Mouse (Mus musculus) monocyte, adult 5-6 weeks (primary cell): ENCODE results near the gene Trmt13. TPM values are rescaled to one million over a fixed set of nuclear protein-coding genes. Genes with fewer than 3 reads are reported as not detected.
"Not testable (repeated sequence)": the region's sequence is repeated elsewhere in the genome, so short reads cannot be mapped to it uniquely, and the experiment has no call there.

ENCODE experiments used
- ATAC-seq: fragments of 153-309, 156-312 bp; replicated peaks from 2 replicates; pipeline ENCODE4 v1.8.0; 2017; ENCODE audit warnings: mild to moderate bottlenecking; ENCODE audit not compliant: low TSS enrichment, insufficient number of reproducible peaks, severe bottlenecking, poor library complexity, low FRiP score
- total RNA-seq: library from RNA; stranded (forward); fragments of 200-1000, 200-491, 200-594 nt; gene quantifications from 3 replicates; pipeline ENCODE4 v1.2.3, GENCODE M21; 2017

Trmt13 gene
- total RNA-seq: 56.2 to 58.5 TPM (median 58.1 TPM) in 3 replicates

GRCm38 (mm10) chr3:116614295-116614892 is at the start of gene Trmt13:
Gene Trmt13, minus strand, starts transcription at chr3:116614587.
- no peak for ATAC-seq

- peak; percentile 92 for ATAC-seq
Observed at GRCm38 (mm10) chr3:116662463-116662863, 48.1 kb upstream of the Trmt13 start, which contains the start of gene Mfsd14a. Gene Mfsd14a, minus strand, starts transcription at chr3:116662677.

GRCm38 (mm10) chr3:116661870-116662414 is 47.6 kb upstream of the Trmt13 start:
- peak; percentile 30; the same call in 1 of the 2 replicates for ATAC-seq

- ATAC-seq: no peak
Observed at GRCm38 (mm10) chr3:116661288-116661869, 47.0 kb upstream of the Trmt13 start.

GRCm38 (mm10) chr3:116659856-116660430 is 45.6 kb upstream of the Trmt13 start:
- no peak for ATAC-seq

GRCm38 (mm10) chr3:116658928-116659565 is 44.7 kb upstream of the Trmt13 start:
- ATAC-seq: no peak

- ATAC-seq: no peak
Observed at GRCm38 (mm10) chr3:116656184-116656965, 42.0 kb upstream of the Trmt13 start.

GRCm38 (mm10) chr3:116654051-116654450 is 39.7 kb upstream of the Trmt13 start:
- ATAC-seq: not testable (repeated sequence)

- ATAC-seq: no peak
Observed at GRCm38 (mm10) chr3:116653278-116653945, 39.0 kb upstream of the Trmt13 start.

GRCm38 (mm10) chr3:116652033-116652446 is 37.7 kb upstream of the Trmt13 start:
- no peak for ATAC-seq

GRCm38 (mm10) chr3:116650698-116651097 is 36.3 kb upstream of the Trmt13 start:
- no peak for ATAC-seq

GRCm38 (mm10) chr3:116648805-116649204 is 34.4 kb upstream of the Trmt13 start:
- ATAC-seq: peak; percentile 50; the same call in 1 of the 2 replicates

GRCm38 (mm10) chr3:116646387-116646786 is 32.0 kb upstream of the Trmt13 start:
- ATAC-seq: no peak

- ATAC-seq: no peak
Observed at GRCm38 (mm10) chr3:116642373-116642772, 28.0 kb upstream of the Trmt13 start.

- ATAC-seq: peak; percentile 61; the same call in 1 of the 2 replicates
Observed at GRCm38 (mm10) chr3:116641811-116642371, 27.5 kb upstream of the Trmt13 start.

GRCm38 (mm10) chr3:116640024-116640423 is 25.6 kb upstream of the Trmt13 start:
- ATAC-seq: 0 out of 2 replicates have a peak, but pooled peaks have one; percentile 27

GRCm38 (mm10) chr3:116638572-116638971 is 24.2 kb upstream of the Trmt13 start:
- no peak for ATAC-seq
